Mouse (Mus musculus) ovary, postnatal 10 days (tissue): ENCODE data around the gene Itih4.

Source experiments
- DNase-seq: peaks from one replicate; pipeline ENCODE4 v3.0.0; 2022; ENCODE audit warnings: low spot score

The Itih4 gene

DNA sequence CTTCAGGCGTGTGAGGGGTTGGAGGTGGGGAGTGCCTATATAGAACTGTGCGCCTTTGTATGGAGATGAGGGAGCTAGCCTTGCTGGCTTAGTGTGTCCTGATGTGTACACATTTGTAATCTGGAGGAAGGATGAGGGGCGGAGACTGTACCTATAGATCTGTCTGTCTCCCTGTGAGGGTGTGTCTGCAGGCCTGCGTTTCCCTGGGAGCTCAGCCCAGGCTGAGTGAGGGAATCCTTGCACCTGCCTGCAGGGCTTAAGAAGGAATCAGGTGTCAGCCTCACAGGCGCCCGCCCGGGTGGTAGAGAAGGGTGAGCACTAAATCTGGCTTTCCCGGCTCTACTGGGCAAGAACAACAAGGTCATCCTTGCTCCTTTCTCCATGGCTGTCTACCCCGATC lies 6.5 kb upstream of the Itih4 start:
- no peak for DNase-seq

DNA sequence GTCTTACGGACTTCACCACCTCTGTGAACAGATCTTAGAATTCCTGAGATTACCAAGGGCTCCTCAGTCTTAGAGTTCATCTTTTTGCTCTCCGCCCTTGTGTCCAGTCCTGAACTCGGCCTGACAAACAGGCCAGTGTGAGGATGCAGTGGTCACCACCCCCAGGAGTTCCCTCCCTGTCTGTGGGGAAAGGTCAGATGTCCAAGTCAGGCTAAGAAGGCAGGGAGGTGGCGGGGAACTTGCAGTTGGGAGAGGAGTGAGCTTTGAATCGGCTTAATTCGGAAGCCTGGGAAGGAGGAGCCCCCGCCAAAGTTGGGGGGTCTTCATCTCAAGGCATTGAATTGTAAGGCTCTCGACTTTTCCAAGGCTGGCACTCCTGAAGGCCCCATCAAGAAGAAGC lies 6.0 kb upstream of the Itih4 start:
- DNase-seq: no peak

- DNase-seq: no peak
Observed at GRCm38 (mm10) chr14:30880811-30881717, 5.2 kb upstream of the Itih4 start.

GRCm38 (mm10) chr14:30881718-30882108 lies 4.6 kb upstream of the Itih4 start:
- DNase-seq: no peak

DNA sequence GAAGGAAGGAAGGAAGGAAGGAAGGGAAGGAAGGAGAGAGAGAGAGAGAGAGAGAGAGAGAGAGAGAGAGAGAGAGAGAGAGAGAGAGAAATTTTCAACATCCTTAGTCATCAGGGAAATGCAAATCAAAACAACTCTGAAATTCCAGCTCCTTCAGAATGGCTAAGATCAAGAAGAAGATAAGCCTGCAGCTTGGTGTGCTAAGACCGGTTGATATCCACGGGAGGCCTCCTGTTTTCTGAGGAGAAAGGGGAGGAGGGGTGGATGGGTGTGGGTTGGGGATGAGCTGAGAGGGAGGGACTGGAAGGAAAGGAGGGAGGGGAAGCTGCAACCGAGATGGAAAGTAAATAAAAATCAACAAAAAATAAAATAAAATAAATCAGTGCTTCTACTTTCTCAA lies 978 bp upstream of the Itih4 start:
- DNase-seq: no peak

GRCm38 (mm10) chr14:30888271-30888732 lies 2.0 kb downstream of the Itih4 start:
- DNase-seq: no peak

DNA sequence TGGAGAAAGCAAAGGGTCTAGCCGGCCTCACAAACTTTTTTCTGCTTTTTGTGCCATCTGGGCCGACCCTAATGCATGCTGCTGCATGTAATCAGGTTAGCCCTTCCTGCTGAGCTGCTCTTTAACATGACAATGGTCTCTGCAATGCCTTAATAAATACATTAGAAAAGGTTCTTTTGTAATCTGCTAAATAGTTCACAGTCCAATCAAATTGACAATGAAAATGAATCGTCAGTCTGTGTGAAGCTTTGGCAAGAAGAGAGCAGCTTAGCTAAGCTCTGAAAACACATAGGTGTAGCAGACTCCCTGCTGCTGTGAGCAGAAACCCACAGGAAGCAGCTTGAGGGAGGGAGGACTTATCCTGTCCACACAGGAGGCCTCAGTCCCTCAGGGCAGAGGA lies 13.7 kb downstream of the Itih4 start:
- DNase-seq: no peak

DNA sequence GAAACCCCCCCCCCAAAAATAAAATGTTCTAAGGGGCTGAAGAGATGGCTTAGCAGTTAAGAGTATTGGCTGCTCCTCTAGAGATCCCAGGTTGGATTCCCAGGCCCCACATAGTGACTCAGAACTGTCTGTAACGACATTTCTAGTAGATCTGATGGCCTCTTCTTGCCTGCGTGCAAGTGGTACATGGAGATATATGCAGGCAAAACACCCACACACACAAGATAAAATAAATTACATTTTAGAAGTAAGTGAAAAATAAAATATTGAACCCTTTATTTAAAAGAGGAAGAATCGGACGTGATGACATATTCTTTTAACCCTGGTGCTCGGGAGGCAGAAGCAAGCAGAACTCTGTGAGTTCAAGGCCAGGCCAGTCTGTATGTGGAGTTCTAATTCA lies 16.4 kb downstream of the Itih4 start:
- DNase-seq: no peak

DNA sequence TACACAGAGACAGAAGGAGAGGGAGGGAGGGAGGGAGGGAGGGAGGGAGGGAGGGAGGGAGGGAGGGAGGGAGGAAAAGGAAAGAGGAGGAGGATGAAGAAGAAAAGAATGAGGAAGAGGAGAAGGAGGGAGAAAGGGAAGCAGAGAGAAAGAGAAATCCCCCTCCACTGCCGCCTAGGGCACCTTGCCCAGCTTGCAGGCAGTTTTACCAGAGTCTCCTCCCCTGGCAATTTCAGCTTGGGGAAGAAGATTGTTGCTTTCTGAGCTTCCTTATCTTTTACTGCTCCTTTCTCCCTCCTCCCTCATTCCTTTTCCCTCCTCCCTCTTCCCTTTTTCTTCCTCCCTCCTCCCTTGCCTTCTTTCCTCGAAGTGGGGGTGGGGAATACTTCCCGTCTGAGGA lies 16.8 kb downstream of the Itih4 start:
- DNase-seq: no peak

GRCm38 (mm10) chr14:30904307-30904706 lies 18.0 kb downstream of the Itih4 start:
- no peak for DNase-seq

- DNase-seq: no peak
Observed at GRCm38 (mm10) chr14:30906001-30906400, 19.7 kb downstream of the Itih4 start.

GRCm38 (mm10) chr14:30907814-30908265 lies 21.6 kb downstream of the Itih4 start:
- no peak for DNase-seq

DNA sequence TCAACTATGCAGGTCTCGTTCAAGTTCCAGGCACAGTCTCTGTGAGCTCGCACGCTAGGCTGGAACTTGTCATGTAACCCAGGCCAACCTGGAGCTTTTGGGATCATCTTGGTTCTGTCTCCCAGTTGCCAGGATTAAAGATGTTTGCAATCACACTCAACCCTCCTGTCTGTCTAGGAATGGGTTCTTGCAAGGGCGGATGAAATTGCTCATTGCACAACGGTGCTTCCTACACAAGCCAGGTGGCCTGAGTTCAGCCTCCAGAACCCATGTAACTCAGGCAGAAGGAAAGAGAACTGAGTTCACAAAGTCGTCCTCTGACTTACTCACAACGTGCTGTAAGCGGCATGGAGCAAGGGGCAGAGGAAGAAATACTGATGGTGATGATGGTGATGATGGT lies 24.9 kb downstream of the Itih4 start:
- DNase-seq: no peak

DNA sequence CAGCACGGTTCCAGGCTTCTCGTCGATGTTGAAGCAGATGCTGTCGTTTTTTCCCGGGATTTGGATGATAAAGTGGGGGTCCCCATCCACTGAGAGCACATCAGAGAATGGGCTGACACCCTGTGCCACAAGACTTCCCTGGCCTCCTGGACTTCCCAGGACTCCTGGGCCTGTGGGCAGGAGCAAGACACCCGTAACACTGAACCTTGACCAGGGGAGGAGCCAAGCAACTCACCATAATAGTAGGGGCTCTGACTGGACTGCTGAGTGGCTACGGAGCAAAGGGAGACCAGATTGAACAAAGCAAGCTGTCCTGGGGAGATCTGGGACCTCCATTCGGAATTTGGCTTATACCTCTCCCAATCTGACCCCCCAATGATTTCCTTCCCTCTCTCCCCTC lies 26.4 kb downstream of the Itih4 start:
- no peak for DNase-seq

GRCm38 (mm10) chr14:30913404-30913803 lies 27.1 kb downstream of the Itih4 start:
- no peak for DNase-seq

DNA sequence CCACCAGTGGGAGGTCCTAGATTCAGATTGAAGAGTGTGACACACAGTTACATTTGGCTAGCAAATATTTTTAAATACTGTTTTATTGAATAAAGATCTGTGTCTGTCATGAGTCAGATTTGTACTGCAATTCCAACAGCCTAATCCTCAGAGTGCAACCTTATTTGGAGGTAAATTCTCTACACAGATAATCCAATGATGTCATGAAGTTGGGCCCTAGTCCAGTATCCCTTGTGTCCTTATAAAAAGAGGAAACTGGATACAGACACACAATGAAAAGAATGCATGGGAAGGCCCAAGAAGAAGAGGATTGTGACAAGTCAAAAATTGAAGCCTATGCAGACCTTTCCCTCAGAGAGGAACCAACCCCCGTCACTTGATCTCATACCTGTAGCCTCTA lies 30.2 kb downstream of the Itih4 start:
- no peak for DNase-seq

- no peak for DNase-seq
Observed at GRCm38 (mm10) chr14:30922053-30922670, 35.9 kb downstream of the Itih4 start.

DNA sequence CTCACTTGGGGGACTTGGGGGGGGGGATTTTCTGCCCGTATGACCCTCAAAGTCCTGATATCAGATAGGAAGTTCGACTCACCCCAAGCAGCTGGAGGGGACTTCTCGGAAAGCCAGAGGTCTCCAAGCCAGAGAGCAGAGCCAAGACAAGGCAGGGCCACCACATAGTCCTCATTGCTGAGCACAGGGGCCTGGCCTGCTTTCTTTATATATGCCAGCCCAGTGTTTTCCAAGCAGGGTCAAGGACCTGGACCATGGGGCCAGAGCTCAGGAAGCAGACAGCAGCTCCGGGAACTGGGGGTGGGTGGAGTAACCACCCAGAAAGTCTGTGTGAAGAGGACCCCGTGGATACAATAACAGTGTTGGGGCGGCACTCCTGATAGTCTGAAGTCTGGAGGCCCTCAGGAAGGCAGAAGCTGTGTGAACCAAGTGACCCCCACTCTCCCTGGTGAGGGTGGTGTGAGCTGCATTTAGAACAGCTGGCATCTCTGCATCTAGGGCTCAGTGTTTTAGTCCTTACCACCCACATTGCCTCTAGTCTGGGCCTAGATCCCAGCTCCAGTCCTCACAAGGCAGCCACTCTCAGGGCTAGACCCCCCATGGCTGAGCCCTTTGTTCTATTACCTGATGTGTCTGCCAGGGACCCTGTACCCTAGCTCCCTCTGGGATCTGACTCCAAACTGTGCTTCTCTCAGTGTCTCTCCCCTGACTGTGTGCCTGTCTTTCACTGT lies 37.3 kb downstream of the Itih4 start, which contains the start of gene Itih3:
TSS of gene Itih3 (minus strand) at position 386 of the 731 bp plus-strand sequence.
- no peak for DNase-seq

GRCm38 (mm10) chr14:30925492-30925891 lies 39.2 kb downstream of the Itih4 start:
- DNase-seq: no peak

DNA sequence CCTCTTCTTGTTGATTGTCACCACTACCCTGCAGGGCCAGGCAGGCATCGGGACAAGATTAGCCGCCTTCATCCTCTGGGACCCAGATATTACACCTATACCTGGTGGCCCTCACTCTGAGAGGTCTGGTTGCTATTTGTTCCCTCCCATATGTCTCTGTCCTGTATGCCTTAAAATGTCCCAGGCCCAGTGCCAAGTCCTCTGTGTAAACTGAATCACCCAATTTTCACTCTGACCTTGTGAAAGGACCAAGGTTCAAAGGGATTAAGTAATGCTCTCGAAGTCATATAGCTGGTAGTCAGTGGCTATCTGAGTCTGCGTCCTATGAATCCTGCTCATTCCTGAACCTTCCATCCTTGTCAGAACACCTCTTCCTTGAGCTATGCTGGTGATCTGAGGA lies 44.1 kb downstream of the Itih4 start:
- DNase-seq: no peak

- DNase-seq: no peak
Observed at GRCm38 (mm10) chr14:30933351-30933750, 47.1 kb downstream of the Itih4 start.

- no peak for DNase-seq
Observed at GRCm38 (mm10) chr14:30942254-30942653, 56.0 kb downstream of the Itih4 start.

GRCm38 (mm10) chr14:30943038-30943437 lies 56.8 kb downstream of the Itih4 start, which contains the start of gene Itih1:
Gene Itih1, minus strand, starts transcription at chr14:30943289.
- no peak for DNase-seq
